Mouse (Mus musculus) G1E (cell line): Measurements from ENCODE around the gene Scgb1b10. TPM values are rescaled to one million over a fixed set of nuclear protein-coding genes. Genes with fewer than 3 reads are reported as not detected.
"Not testable (repeated sequence)": the region's sequence is repeated elsewhere in the genome, so short reads cannot be mapped to it uniquely, and the experiment has no call there.

Experiments used
- ATAC-seq: 2 replicates; pipeline ENCODE4 v1.8.0; 2016; ENCODE audit warnings: mild to moderate bottlenecking; ENCODE audit not compliant: insufficient number of reproducible peaks, poor library complexity, low FRiP score, severe bottlenecking; ENCODE audit errors: extremely low read depth
- DNase-seq: peaks from one replicate; pipeline ENCODE4 v3.0.0; 2012; ENCODE audit warnings: low spot score
- H3K27me3 ChIP-seq: 2 replicates; pipeline ENCODE4 v1.6.1; 2012; ENCODE audit warnings: mild to moderate bottlenecking, low read length, inconsistent platforms; ENCODE audit not compliant: insufficient read depth
- H3K36me3 ChIP-seq: replicated peaks from 2 replicates; pipeline ENCODE3; 2012; ENCODE audit warnings: mild to moderate bottlenecking, inconsistent platforms
- H3K4me1 ChIP-seq: 2 replicates; pipeline ENCODE4 v1.6.1; 2012; ENCODE audit warnings: low read depth, low read length, inconsistent platforms, mixed read lengths; ENCODE audit not compliant: insufficient read depth
- H3K4me3 ChIP-seq: 2 replicates; pipeline ENCODE4 v1.5.1; 2012; ENCODE audit warnings: low read depth, mild to moderate bottlenecking, inconsistent platforms, low read length, moderate library complexity, mixed read lengths
- H3K9me3 ChIP-seq: replicated peaks from 2 replicates; pipeline ENCODE4 v1.6.1; 2012; ENCODE audit warnings: inconsistent platforms
- polyA plus RNA-seq: library from polyadenylated mRNA; stranded (reverse); fragments of >175 nt; gene quantifications from 2 replicates; pipeline ENCODE4 v1.2.3, GENCODE M21; 2012
- total RNA-seq, 2 experiments: library from RNA; stranded (forward) in 1 of 2; stranded (reverse) in 1 of 2; fragments of 200-1000 nt in 1 of 2; fragments of >200 nt in 1 of 2; fragmentation: Nextera tagmentation in 1 of 2; gene quantifications; 2 replicates each; pipeline ENCODE4 v1.2.3; 2014 to 2017

The Scgb1b10 gene
- total RNA-seq (2014; fragmentation: Nextera tagmentation), result not detected in 2 replicates
- total RNA-seq (2017), result not detected in 2 replicates
- polyA plus RNA-seq, result not detected in 2 replicates

- not testable (repeated sequence) for DNase-seq, H3K4me3 ChIP-seq, H3K4me1 ChIP-seq, H3K9me3 ChIP-seq, H3K27me3 ChIP-seq, ATAC-seq, H3K36me3 ChIP-seq
Measured at GRCm38 (mm10) chr7:32100553-32100952, at the start of gene Scgb1b10. Gene Scgb1b10 (plus strand): TSS chr7:32100853.

Other genes starting within 250 kb of the Scgb1b10 start
- not detected in 2 replicates for gene Scgb2b11, start 110.3 kb downstream of the Scgb1b10 start, total RNA-seq (2014; fragmentation: Nextera tagmentation)
- gene Scgb2b11, start 110.3 kb downstream of the Scgb1b10 start, total RNA-seq (2017), result not detected in 2 replicates
- not detected in 2 replicates for gene Scgb2b11, start 110.3 kb downstream of the Scgb1b10 start, polyA plus RNA-seq
- gene Scgb1b11, start 122.0 kb downstream of the Scgb1b10 start, total RNA-seq (2014; fragmentation: Nextera tagmentation), result not detected in 2 replicates
- not detected in 2 replicates for gene Scgb1b11, start 122.0 kb downstream of the Scgb1b10 start, total RNA-seq (2017)
- gene Scgb1b11, start 122.0 kb downstream of the Scgb1b10 start, polyA plus RNA-seq, result not detected in 2 replicates
- gene Scgb2b12, start 226.4 kb downstream of the Scgb1b10 start, total RNA-seq (2014; fragmentation: Nextera tagmentation), result not detected in 2 replicates
- not detected in 2 replicates for gene Scgb2b12, start 226.4 kb downstream of the Scgb1b10 start, total RNA-seq (2017)
- gene Scgb2b12, start 226.4 kb downstream of the Scgb1b10 start, polyA plus RNA-seq, result not detected in 2 replicates
- not detected in 2 replicates for gene Scgb1b12, start 233.3 kb downstream of the Scgb1b10 start, total RNA-seq (2014; fragmentation: Nextera tagmentation)
- gene Scgb1b12, start 233.3 kb downstream of the Scgb1b10 start, total RNA-seq (2017), result not detected in 2 replicates
- gene Scgb1b12, start 233.3 kb downstream of the Scgb1b10 start, polyA plus RNA-seq, result not detected in 2 replicates